8 mouse cellular contexts compared by ENCODE assay signal in the genomic region with DNA sequence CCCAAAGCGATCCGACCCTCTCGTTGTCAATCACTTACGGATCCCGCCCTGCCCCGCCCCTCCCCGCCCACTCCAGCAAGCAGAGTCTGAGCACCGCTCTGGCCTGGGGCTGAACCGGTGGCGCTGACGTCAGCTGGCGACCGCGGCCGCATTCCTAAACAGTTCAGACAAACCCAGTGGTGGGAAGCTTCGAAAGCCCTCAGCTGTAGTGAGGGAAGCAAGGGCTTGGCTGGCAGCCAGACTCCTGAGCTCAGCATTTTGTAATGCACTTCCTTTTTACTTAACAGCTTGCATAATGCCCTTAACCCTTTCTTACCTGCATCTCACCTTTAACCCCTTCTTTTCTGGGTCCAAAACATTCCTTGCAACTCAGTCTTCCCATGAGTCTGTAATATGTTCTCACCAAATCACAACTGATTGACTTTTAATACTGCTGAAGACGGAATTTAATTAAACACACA.
DNase-seq lines count a peak whose midpoint lies in the region; ATAC-seq lines count a peak whose summit lies in the region.

No protein-coding gene starts in this region.

- H3K4me1 ChIP-seq in forebrain, embryonic 11.5 days (replicated peaks; ENCODE audit: control insufficient read depth, insufficient read depth, low read length): peaks cover 11% of the 10 kb centered on the region
- H3K4me1 ChIP-seq in heart, embryonic 15.5 days (replicated peaks): peaks cover 25% of the 10 kb centered on the region
- H3K4me1 ChIP-seq in liver, embryonic 12.5 days: peaks cover 15% of the 10 kb centered on the region

- no peaks in the 10 kb centered on the region for H3K36me3 ChIP-seq in forebrain, embryonic 11.5 days (ENCODE audit: control insufficient read depth, insufficient read depth, low read length)
- H3K36me3 ChIP-seq in heart, embryonic 15.5 days: no peaks in the 10 kb centered on the region
- H3K36me3 ChIP-seq in liver, embryonic 12.5 days: no peaks in the 10 kb centered on the region
- H3K36me3 ChIP-seq in splenic B cell, adult 2 months (ENCODE audit: control insufficient read depth, insufficient read depth, low read length, poor library complexity, severe bottlenecking): no peaks in the 10 kb centered on the region

- H3K4me2 ChIP-seq in forebrain, embryonic 11.5 days (ENCODE audit: low read depth, low read length, severe bottlenecking): peak overlapping the region; percentile 21; the same call in 1 of the 2 replicates
- H3K4me2 ChIP-seq in heart, embryonic 15.5 days: peak overlapping the region; percentile 53
- H3K4me2 ChIP-seq in liver, embryonic 12.5 days: peak overlapping the region; percentile 64

- DNase-seq in c-Kit-positive CD71-positive TER-119-negative erythroid progenitor cells, embryonic 14.5 days (ENCODE audit: low read depth): peak; percentile 65
- DNase-seq in forebrain, embryonic 11.5 days (ENCODE audit: low spot score): peak; percentile 98
- peak; percentile 99 for DNase-seq in kidney, postnatal 14 days
- DNase-seq in naive thymus-derived CD4-positive, alpha-beta T cell, adult 2 months (ENCODE audit: low read depth): peak; percentile 92
- DNase-seq in splenic B cell, adult 2 months (ENCODE audit: low read depth, low spot score): peak; percentile 90

- 3% methylated on average over 17 of the region's 17 CpGs for WGBS in forebrain, embryonic 11.5 days
- 2% methylated on average over 17 of the region's 17 CpGs for WGBS in heart, embryonic 15.5 days
- 2% methylated on average over 17 of the region's 17 CpGs for WGBS in liver, embryonic 12.5 days (ENCODE audit: insufficient replicate concordance)

- H3K9me3 ChIP-seq in forebrain, embryonic 11.5 days (ENCODE audit: control insufficient read depth, low read length): no peaks in the 10 kb centered on the region
- no peaks in the 10 kb centered on the region for H3K9me3 ChIP-seq in heart, embryonic 15.5 days (replicated peaks)
- H3K9me3 ChIP-seq in liver, embryonic 12.5 days (replicated peaks): no peaks in the 10 kb centered on the region

- no peaks in the 10 kb centered on the region for H3K27me3 ChIP-seq in forebrain, embryonic 11.5 days (ENCODE audit: control insufficient read depth, insufficient read depth, low read length)
- no peaks in the 10 kb centered on the region for H3K27me3 ChIP-seq in heart, embryonic 15.5 days
- no peaks in the 10 kb centered on the region for H3K27me3 ChIP-seq in liver, embryonic 12.5 days (replicated peaks)
- no peaks in the 10 kb centered on the region; the same call in 1 of the 2 replicates for H3K27me3 ChIP-seq in splenic B cell, adult 2 months (ENCODE audit: control insufficient read depth, insufficient read depth, low read length, poor library complexity, severe bottlenecking)

- peak; percentile 99 for ATAC-seq in CD4-positive, CD25-positive, alpha-beta regulatory T cell, adult 4 months
- ATAC-seq in forebrain, embryonic 11.5 days (replicated peaks; ENCODE audit: low FRiP score): peak; percentile 100
- ATAC-seq in heart, embryonic 15.5 days (replicated peaks; ENCODE audit: insufficient number of reproducible peaks, insufficient read depth, low FRiP score, low read depth): peak; percentile 100
- ATAC-seq in liver, embryonic 12.5 days: peak; percentile 96

- no peak overlapping the region for H3K27ac ChIP-seq in forebrain, embryonic 11.5 days (ENCODE audit: low read depth, low read length)
- H3K27ac ChIP-seq in heart, embryonic 15.5 days: no peak overlapping the region
- no peak overlapping the region for H3K27ac ChIP-seq in liver, embryonic 12.5 days

- no peak overlapping the region for H3K4me3 ChIP-seq in forebrain, embryonic 11.5 days (ENCODE audit: low read depth, low read length)
- H3K4me3 ChIP-seq in heart, embryonic 15.5 days: peak overlapping the region; percentile 35
- peak overlapping the region; percentile 37 for H3K4me3 ChIP-seq in liver, embryonic 12.5 days

- H3K9ac ChIP-seq in forebrain, embryonic 11.5 days (ENCODE audit: low read length): no peak overlapping the region
- no peak overlapping the region for H3K9ac ChIP-seq in heart, embryonic 15.5 days
- H3K9ac ChIP-seq in liver, embryonic 12.5 days: no peak overlapping the region
